Mouse (Mus musculus): ENCODE data around the gene Serbp1. TPM values are rescaled to one million over a fixed set of nuclear protein-coding genes. Genes with fewer than 3 reads are reported as not detected.

Gene Serbp1
- polyA plus RNA-seq (2012), result 2,387 and 3,069 TPM in 2 replicates

- no peak for TF ChIP-seq GATA1 (IDR thresholded peaks at IDR 0.05; ENCODE audit: low read length)
Measured at GRCm38 (mm10) chr6:67237977-67238376, at the start of gene Serbp1. Gene Serbp1 (plus strand): TSS chr6:67238176.

- TF ChIP-seq GATA1 (IDR thresholded peaks at IDR 0.05; ENCODE audit: low read length), result no peak
Measured at GRCm38 (mm10) chr6:67193591-67193990, 44.4 kb upstream of the Serbp1 start.

GRCm38 (mm10) chr6:67194606-67195005 is 43.4 kb upstream of the Serbp1 start:
- TF ChIP-seq GATA1 (IDR thresholded peaks at IDR 0.05; ENCODE audit: low read length), result no peak

GRCm38 (mm10) chr6:67195148-67195611 is 42.8 kb upstream of the Serbp1 start:
- TF ChIP-seq GATA1 (IDR thresholded peaks at IDR 0.05; ENCODE audit: low read length), result no peak

DNA sequence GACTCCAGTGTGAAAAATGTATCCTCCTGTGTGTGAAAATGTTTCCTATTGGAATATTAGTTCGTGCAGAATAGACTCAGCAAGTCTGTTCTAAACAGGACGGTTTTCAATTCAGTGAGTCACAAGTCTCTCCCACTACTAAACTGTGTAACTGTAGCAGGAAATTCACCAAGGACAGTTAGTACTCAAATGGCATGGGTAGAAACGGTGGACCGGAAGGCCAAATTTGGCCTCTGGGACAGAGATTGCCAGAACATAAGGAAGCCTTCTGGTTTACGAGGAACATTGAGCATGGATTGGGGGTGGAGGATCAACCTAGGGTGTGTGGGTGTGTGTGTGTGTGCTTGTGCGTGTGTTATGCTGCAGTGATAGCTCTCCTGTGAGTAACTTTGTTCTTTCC is 41.2 kb upstream of the Serbp1 start:
- no peak for TF ChIP-seq GATA1 (IDR thresholded peaks at IDR 0.05; ENCODE audit: low read length)

DNA sequence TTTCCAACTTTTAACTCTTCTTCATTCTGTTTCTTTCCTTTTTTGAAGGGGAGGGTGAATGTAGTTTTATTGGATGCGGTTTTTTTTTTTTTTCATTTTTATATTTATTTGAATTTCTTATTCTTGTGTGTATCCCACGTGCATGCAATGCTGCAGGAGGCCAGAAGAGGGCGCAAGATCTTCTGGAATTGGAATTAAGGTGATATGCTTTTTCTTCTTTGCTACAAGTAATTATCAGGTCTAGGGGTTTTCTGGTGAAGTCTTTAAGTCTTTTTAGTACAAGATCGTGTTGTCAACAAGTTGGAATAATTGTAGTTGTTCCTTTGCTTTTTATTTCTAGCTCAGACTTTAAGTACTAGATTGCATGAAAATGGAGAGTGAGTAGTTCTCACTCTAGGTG is 39.9 kb upstream of the Serbp1 start:
- no peak for TF ChIP-seq GATA1 (IDR thresholded peaks at IDR 0.05; ENCODE audit: low read length)

DNA sequence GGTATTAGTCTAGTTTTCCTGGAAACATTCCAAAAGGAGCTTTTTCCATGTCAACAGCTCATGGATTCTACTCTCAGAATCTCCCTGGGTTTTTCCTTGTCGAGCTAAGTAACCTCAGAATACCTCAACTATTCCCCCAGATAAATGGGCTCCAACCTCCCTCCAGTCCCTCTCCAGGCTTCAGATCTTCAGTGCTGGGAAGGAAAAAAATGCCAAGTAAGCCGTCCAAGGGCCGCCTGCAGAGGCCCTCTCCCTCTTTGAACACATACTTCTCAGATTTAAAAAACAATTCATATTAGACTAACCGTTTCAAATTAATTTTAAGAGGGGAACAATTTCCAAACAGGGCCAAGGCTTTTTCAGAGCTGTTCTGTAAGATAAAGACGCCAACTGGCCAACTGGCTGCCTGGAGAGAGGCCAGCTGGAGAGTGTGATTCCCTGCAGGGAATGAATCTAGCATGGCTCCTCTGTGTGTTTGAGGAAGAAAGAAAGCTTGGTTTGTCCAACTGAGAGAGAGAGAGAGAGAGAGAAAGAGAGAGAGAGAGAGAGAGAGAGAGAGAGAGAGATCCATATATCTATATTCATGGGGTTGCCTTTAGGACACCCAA is 37.2 kb upstream of the Serbp1 start:
- no peak for TF ChIP-seq GATA1 (IDR thresholded peaks at IDR 0.05; ENCODE audit: low read length)

DNA sequence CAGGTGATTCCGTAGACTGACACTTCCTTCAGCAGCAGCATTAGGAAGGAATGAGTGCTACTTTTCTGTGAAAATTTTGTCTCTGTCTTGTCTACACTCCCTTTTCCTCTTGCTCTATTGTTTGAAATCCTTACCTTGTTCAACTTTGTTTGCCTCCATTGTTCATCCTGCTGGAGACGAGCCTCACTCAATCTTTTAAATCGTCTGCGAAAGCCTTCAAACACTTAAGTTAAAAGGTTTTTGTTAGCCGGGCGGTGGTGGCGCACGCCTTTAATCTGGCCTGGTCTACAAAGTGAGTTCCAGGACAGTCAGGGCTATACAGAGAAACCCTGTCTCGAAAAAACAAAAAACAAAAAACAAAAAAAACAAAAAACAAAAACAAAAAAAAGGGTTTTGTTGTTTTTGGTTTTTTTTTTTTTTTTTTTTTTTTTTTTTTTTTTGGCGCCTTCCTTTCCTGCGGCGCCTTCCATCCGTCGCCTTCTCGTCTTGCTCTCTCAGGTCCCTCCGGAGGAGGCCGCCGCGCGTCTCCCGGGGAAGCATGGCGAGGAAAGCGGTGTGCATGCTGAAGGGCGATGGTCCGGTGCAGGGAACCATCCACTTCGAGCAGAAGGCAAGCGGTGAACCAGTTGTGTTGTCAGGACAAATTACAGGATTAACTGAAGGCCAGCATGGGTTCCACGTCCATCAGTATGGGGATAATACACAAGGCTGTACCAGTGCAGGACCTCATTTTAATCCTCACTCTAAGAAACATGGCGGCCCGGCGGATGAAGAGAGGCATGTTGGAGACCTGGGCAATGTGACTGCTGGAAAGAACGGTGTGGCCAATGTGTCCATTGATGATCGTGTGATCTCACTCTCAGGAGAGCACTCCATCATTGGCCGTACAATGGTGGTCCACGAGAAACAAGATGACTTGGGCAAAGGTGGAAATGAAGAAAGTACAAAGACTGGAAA is 32.6 kb upstream of the Serbp1 start:
- TF ChIP-seq GATA1 (IDR thresholded peaks at IDR 0.05; ENCODE audit: low read length), result no peak

DNA sequence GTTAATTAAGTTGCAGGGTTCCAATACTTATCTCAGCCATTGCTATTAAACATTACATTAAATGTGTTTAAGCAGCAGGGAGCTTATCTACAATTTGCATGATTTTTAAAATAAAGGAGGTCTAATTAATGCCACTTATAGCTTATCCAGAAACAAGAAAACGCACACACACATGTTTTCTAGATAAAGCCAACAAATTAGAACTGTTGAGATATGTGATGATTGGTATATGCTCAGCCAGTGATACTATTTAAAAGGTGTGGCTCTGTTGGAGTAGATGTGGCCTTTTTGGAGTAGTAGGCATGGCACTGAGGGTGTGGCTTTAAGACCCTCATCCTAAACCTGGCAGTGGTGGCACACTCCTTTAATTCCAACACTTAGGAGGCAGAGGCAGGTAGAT is 25.6 kb upstream of the Serbp1 start:
- no peak for TF ChIP-seq GATA1 (IDR thresholded peaks at IDR 0.05; ENCODE audit: low read length)

- no peak for TF ChIP-seq GATA1 (IDR thresholded peaks at IDR 0.05; ENCODE audit: low read length)
Measured at GRCm38 (mm10) chr6:67213429-67214098, 24.4 kb upstream of the Serbp1 start.

DNA sequence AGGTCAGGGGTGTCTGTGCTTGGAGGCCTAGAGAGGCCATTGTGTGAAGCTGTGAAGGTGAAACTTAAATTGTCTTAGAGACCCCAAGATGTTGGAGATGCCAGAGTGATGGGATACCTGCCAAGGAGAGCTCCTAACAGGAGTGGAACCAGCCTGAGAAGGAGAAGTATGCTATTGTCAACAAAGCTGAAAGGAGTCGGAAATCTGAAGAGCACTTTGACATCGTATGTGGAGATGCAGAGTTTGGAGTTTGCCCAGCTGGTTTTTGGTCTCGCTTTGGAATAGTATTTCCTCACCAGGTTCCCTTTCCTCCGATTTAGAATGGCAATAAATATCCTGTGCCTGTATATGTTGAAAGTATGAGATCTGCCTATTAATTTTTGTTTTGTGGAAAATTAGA is 20.6 kb upstream of the Serbp1 start:
- TF ChIP-seq GATA1 (IDR thresholded peaks at IDR 0.05; ENCODE audit: low read length), result no peak

- no peak for TF ChIP-seq GATA1 (IDR thresholded peaks at IDR 0.05; ENCODE audit: low read length)
Measured at GRCm38 (mm10) chr6:67217846-67218245, 20.1 kb upstream of the Serbp1 start.

DNA sequence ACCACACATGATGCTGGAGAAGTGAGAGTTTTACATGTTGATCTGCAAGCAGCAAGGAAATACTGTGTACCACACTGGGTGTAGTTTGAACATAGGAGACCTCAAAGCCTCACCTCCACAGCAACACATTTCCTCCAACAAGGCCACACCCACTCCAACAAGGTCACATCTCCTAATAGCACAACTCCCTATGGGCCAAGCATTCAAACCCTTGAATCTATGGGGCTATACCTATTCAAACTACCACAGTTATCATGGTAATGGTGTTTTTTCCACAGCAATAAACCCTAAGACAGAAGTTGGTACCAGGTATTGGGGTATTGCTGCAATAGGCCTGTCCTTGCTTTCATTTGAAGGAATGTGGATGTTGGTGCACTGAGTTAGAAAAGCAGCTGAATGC is 19.4 kb upstream of the Serbp1 start:
- no peak for TF ChIP-seq GATA1 (IDR thresholded peaks at IDR 0.05; ENCODE audit: low read length)

DNA sequence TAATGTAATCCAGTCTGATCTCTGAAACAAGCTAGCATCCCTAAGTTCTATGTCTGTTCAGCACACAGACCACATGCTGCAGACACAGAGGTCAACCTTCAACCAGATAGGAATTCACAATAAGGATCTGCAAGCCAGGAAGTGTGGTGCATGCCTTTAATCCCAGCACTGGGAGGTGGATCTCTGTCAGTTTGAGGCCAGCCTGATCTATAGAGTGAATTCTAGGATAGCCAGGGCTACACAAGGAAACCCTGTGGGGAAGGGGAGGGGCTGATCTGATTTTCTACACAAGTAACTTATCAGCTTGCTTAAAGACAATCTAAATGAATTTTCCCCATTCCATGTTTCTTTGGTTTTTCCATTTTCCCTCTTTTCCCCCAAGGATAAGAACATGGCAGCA is 17.2 kb upstream of the Serbp1 start:
- no peak for TF ChIP-seq GATA1 (IDR thresholded peaks at IDR 0.05; ENCODE audit: low read length)

- TF ChIP-seq GATA1 (IDR thresholded peaks at IDR 0.05; ENCODE audit: low read length), result no peak
Measured at GRCm38 (mm10) chr6:67223082-67223481, 14.9 kb upstream of the Serbp1 start.

DNA sequence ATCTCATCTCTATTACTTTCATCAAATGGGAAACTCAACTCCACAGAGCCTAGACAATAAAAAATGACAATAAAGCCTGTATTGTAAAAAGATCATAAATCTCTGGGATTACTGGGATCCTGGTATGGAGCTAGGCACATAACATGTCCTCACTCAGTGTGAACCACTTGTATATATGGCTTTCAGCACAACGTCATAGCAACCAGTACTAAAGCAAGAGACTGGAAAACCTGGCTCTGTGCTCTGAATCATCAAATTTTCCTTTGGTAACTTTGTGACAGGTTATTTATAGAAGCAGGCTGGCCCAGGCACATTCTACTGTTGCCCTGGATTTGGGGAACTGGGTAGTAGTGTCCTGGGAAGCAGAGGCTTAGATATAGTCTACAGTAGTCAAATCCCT is 14.5 kb upstream of the Serbp1 start:
- no peak for TF ChIP-seq GATA1 (IDR thresholded peaks at IDR 0.05; ENCODE audit: low read length)

Data from G1E-ER4 (cell line).